Mouse (Mus musculus) lung, adult 2 months (tissue): Measurements from ENCODE around the gene Rbck1.

Experiments used
- CTCF ChIP-seq: fragments of 200-500 bp; IDR thresholded peaks from 2 replicates; pipeline ENCODE4 v1.5.1; 2011; ENCODE audit warnings: mild to moderate bottlenecking, low read length, control low read depth; ENCODE audit not compliant: insufficient read depth
- POLR2A ChIP-seq: fragments of 200-500 bp; IDR thresholded peaks from 2 replicates; pipeline ENCODE4 v1.6.1; 2011; ENCODE audit warnings: low read depth, mild to moderate bottlenecking, control low read depth, low read length, borderline replicate concordance; ENCODE audit errors: extremely low read depth

DNA sequence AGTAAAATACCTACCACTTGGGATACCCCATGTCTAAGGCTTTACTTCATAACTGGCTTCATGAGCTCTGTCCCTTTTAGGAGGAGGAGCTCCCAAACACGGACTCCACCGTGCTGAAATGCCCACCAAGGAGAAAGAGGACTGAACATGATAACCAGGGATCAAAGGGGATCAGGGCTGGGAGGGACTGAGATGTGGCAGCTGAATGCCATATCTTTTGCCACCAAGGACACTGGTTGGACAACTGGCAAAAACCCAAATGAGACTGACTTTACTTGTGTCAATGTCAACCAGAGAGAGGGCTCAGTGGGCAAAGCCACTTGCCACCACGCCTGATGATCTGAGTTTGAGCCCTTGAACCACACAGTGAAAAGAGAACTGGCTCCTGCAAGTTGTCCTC lies 7.6 kb downstream of the Rbck1 start:
- TF ChIP-seq CTCF = no peak
- TF ChIP-seq POLR2A = no peak
